Mouse (Mus musculus) gastrocnemius, postnatal 25 days (tissue): ENCODE data around the gene Gm20388. TPM values are rescaled to one million over a fixed set of nuclear protein-coding genes. Genes with fewer than 3 reads are reported as not detected.
A peak's percentile ranks its signal among the peaks of the same experiment; 100 is the strongest.

Experiments
- DNase-seq: peaks from one replicate; pipeline ENCODE4 v3.0.0; 2022
- total RNA-seq, 2 experiments: library from RNA; stranded (reverse); gene quantifications; 1 replicate in 1 of 2; 2 replicates in 1 of 2; pipeline ENCODE4 v1.2.3; 2021

Gm20388 gene
- total RNA-seq, 2 experiments from 2014 or later, result 6.7 TPM; not detected in 1

- no peak for DNase-seq
Measured at GRCm38 (mm10) chr8:121025486-121025885, 1114.8 kb downstream of the Gm20388 start.

DNA sequence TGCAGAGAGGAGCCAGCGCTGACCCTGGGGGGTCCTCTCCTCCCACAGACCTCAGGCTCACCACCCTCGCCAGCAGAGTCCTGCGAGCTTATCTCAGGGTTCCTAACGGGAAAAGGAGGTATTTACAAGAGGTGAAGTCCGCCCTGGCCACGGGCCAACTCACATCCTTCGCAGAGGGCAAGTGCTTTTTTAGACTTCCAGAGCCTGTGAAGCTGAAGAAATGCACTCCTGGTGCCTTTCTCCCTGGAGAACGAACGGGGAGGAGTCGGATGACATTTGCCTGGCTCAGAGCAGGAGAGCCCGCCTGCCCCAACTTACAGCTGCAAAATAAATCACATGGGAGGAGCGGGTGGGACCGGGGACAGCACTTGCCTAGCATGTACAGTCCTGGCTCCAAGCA lies 1117.1 kb downstream of the Gm20388 start:
- DNase-seq, result peak; percentile 37

DNA sequence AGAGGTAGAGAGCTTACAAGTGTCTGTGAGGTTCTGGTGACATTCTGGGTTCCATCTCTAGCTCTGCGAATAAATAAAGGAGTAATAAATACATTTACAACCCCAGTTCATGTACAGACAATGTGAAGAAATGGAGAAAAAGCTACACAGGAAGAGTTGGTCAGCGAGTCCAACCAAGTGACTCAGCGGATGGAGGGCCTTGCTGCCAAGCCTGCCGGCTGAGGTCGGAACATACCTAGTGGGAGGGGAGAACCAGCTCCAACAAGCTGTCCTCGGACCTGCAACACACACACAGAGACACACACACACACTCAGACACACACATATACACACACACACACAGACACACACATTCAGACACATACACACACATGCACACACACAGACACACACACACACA lies 1118.4 kb downstream of the Gm20388 start:
- DNase-seq, result no peak

GRCm38 (mm10) chr8:121030496-121031040 lies 1119.9 kb downstream of the Gm20388 start:
- DNase-seq, result no peak

DNA sequence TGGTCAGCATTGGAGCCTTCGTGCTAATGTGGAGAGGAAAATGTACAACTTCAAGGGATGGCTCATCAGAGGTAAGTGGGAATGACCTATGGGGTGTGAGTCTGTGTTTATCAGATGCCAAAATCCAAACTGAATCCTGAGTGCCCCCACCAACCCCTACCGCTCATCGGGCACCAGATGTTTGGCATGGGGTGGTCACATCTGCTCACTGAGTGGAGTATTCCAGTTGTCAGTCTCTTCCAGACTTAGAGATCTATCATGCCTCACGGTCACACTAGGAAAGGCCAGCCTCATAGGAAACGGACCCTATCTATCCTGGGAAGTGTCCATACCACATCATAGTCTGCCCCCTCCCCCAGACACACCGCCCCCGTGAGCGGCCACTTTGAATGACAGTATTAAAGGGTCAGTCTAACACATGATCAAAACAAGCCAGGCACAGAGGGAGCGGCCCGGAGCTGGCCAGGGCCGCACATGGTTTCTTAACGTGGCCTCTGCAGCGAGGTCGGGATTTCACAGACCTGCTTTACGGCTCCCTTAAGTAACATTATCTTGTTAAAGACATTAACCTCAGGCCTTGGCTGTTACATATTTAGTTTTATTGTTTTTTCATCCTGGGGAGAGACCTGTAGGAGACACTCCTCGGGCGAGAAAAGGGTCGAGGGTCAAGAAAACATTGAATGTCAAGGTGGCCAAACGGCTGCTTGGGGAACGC lies 1122.8 kb downstream of the Gm20388 start:
- DNase-seq, result no peak

- DNase-seq, result no peak
Measured at GRCm38 (mm10) chr8:121035611-121036010, 1125.0 kb downstream of the Gm20388 start.

DNA sequence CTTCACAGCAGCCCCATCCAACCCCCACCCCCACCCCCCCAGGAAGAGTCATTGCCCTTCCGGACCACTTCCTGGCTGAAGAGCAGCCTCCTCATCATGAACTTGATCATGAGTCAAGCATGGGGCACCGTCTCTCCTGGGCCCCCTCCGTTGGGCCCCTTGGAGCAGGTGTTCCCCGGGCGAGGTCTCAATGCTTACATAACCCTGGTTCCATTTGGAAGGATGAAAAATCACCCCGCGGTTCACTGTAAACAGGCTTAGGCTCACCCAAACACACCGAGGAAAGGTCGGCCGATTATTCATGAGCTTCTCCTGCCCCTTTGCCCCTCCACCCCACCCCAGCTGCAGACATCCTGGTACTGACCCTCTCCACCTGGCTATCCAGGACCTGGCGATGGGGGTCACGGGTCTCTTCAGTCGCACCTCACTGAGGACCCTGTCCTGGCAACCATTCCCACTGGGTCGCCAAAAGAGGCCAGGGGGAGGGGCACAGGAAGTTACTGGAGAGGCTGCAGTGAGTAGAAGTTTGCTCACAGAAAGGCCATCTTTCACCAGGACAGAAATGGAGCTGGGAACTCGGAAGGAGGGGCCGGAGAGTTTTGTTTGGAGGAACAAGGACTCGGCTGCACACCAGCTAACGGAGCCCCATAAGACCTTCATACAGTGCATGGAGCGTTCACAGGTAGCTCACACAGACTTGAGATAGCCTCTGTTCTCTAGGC lies 1133.2 kb downstream of the Gm20388 start:
- DNase-seq, result no peak

DNA sequence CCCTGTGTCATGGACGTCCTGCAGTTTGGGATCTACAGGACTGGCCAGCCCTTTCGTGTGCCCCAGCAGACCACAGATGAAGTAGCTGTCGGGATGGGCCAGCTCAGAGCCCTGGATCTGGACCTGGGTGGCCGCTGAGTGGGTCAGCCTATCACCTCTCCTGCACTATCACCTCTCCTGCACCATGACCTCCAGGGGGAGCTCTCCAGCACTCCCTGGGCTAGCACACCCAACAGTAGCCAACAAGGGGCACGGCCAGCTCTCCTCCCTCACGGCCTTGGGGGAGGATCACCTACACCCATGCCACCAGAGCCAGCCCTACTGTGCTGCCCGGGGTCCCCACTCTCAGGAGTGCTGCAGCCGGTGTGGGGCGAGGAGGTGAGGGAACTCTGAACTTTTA lies 1136.8 kb downstream of the Gm20388 start:
- DNase-seq, result no peak

DNA sequence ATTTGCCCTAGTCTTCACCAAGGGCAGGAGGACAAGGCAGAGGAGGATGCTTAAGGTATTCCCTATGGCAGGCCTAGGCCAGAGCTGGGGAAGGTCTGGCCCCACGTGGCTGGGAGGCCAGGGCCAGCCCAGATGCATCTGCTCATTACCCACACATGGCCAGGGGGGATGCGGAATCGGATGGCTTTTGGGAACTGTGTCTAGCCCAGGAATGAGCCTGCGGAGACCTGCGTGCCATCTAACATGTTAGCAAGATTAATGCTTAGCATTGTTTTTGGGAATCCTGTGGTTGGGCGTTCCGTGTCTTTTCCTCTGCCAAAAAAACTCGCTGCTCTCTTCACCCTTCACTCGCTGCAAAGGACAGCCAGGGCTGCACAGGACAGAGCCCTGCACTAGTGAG lies 1147.4 kb downstream of the Gm20388 start:
- no peak for DNase-seq

DNA sequence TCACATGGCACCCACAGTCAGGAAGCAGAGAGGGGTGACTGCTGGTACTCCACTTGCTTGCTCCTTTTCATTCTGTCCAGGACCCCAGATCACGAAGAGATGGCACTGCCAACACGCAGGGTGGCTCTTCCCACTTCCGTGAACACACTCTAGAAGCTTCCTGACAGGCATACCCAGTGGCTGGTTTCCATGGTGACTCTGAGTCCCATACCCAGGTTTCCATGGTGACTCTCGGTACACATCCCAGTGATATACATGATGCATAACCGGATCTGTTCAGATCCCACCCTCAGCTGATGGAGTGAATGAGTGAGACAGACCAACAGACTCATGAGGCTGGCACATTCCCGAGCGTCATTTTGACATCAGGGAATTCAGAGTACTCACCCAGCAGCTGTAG lies 1148.5 kb downstream of the Gm20388 start:
- no peak for DNase-seq

GRCm38 (mm10) chr8:121062521-121062920 lies 1151.9 kb downstream of the Gm20388 start:
- no peak for DNase-seq

GRCm38 (mm10) chr8:121063649-121064048 lies 1153.0 kb downstream of the Gm20388 start:
- DNase-seq, result no peak

DNA sequence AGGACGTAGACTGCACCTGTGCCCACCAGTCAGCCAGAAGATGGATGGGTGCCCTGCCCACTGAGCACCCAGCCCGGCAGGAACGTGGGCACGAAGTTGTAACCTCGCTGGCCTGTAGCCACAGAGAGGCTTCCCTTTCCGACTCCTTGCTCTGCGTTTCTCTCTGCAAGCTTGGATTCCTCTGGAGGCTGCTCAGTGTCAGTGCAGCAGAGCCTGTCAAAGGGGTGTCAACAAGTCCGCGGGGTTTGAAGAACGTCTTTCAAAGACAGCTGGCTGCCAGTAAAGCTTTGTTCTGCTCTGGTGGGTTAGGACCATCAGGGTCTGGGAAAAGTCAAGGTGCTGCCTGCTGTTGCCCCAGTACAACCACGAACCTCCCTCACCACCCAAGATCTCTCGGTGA lies 1160.8 kb downstream of the Gm20388 start:
- no peak for DNase-seq

GRCm38 (mm10) chr8:121072406-121073130 lies 1161.9 kb downstream of the Gm20388 start:
- DNase-seq, result no peak

DNA sequence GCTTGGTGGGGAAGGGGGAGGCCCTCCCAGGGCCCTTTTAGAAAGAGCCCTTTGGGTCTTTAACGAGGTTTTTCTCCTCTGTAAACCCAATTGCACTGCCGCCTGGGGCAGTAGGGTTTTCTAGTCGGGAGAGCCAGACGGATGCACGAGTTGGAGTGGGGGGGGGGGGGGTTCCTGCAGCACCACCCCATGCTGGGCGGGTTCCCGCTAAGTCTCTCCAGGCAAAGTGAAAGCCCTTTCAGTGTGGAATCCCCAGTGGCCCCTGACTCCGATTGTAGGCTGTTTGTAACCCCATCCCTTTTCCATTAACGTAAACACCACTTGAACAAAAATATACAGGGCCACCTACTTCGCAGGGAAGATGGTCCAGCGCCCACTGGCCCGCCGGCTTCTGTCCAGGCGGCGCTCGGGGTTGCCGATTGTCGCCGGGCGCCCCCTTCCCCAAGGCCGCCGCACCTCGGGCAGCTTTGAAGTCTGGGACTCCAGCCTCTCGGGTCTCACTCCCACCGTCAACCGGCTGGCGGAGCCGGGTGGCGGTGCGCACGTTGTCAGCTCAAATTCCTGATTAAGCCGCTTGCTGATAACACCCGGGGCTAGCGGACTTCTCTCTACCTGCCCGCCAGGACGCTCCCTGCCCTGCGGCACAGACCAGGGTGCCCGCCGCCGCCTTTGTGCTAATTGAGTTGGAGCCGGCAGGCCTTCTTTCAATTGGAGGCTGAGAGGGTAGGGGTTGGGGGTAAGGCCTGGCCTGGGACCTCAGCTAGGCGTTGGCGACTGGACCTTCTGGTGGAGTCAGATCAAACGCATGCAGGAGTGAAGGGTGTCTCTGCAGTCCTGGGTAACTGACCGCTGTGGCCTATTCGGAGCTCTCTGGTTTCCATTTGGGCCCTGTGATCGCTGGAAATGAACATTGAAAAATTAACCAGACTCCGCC lies 1162.8 kb downstream of the Gm20388 start:
- no peak for DNase-seq

DNA sequence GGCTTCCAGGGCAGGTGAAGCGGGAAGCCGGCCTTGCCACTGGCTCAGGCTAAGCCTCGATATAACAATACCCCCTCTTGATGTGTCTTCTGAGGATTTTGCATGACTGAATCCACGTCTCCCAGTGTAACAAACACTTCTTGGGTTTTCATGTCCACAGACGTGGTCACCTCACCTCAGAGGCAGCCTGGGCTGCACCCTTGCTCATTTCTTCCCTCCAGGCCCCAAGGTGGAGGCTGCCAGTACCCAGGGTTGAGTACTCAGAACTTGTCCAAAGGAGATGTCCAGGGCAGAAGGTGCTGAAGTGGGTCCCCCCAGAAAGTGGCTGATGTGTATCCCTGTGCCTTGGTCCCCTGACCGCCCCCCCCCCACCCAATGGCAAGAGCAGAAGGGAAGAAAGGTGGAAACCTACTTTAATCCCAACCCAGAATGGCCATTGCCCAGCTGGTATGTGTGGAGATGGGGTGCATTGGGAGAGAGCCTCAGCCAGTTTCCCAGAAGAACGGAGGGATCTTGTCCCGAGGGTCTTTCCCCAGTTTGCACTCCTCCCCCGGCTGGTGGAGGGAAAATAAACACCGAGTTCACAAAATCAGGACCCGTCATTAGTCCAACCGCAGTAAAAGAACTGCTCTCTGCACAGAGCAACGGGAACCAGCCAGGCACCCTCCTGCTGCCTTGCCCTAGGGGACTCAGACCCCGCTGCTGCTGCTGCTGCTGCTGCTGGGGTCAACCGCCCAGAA lies 1163.6 kb downstream of the Gm20388 start:
- DNase-seq, result no peak

DNA sequence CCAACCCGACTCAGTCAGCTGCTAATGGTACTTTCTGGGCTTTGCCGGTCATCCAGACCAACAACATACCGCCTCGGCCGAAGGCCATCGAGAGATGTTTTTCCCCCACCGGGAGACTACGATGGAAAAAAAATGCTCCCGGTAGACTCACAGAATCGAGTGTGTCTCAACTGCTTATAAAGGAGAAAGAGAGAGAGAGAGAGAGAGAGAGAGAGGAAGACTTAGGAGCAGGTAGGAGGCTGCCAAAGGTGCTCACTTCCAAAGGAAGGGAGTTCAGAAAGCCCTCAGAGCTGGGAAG lies 1164.2 kb downstream of the Gm20388 start:
- DNase-seq, result no peak

DNA sequence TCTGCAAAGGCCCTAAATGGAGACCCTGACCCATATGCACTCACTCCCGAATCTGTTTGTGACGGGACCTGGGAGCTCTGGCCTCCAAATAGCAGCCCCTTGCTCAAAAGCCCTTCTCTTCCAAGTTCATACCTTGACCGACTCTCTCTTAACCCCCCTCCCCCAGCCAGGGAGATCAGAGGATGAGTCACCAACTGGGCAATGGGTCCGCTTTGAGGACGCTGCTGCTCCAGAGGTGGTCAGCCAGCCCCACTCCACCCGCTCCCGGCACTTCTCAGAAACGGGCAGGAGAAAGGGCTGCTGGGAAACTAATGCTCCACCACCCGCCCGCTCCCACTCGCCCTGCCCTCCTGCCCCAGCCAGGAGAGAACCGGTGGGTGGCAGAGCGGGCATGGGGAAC lies 1165.3 kb downstream of the Gm20388 start:
- DNase-seq, result no peak

DNA sequence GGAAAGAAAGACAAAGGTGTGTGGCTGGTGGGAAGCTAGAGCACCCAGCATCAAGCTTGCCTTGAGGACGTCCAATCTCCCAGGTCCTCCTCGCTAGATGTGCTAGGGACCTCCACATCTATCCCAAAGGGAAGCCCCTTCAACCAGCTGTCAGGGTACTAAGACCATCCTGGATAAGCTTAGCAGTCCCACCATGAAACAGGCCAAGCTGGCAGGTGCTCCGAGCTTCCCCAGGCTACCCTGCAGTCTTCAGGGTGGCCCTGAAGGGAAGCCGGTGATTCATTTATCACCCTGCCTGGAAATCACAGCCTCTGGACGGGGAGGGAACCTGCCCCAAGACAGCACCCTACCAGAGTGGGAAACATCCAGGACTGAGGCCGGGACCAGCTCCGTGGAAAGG lies 1165.9 kb downstream of the Gm20388 start:
- no peak for DNase-seq

GRCm38 (mm10) chr8:121078721-121079120 lies 1168.1 kb downstream of the Gm20388 start:
- DNase-seq, result no peak

GRCm38 (mm10) chr8:121079201-121079600 lies 1168.6 kb downstream of the Gm20388 start:
- DNase-seq, result no peak
